Mouse (Mus musculus) adrenal gland (tissue): ENCODE results near the gene Fam129a.

Experiments used
- intact Hi-C: fragments of 180-260 bp; cut with DNase I; formaldehyde crosslinking; loops from one replicate; pipeline ENCODE4 v1.15.1; 2025
- long read RNA-seq, 2 experiments: library from polyadenylated mRNA; unstranded; transcript quantifications; one replicate each; pipeline ENCODE4 v2.0.0; 2020; ENCODE audit warnings: borderline replicate concordance in 1 of 2; ENCODE audit not compliant: insufficient replicate concordance in 1 of 2

Fam129a gene
- long read RNA-seq, experiment 1, full-length matches to known transcripts: 40 of 66 reads
- long read RNA-seq, experiment 1, partial matches to known transcripts: 12 of 66 reads
- long read RNA-seq, experiment 1, other reads (novel, unspliced or antisense): 14 of 66 reads
- long read RNA-seq, experiment 2, full-length matches to known transcripts: 59 of 94 reads
- long read RNA-seq, experiment 2, partial matches to known transcripts: 8 of 94 reads
- long read RNA-seq, experiment 2, other reads (novel, unspliced or antisense): 27 of 94 reads

DNA sequence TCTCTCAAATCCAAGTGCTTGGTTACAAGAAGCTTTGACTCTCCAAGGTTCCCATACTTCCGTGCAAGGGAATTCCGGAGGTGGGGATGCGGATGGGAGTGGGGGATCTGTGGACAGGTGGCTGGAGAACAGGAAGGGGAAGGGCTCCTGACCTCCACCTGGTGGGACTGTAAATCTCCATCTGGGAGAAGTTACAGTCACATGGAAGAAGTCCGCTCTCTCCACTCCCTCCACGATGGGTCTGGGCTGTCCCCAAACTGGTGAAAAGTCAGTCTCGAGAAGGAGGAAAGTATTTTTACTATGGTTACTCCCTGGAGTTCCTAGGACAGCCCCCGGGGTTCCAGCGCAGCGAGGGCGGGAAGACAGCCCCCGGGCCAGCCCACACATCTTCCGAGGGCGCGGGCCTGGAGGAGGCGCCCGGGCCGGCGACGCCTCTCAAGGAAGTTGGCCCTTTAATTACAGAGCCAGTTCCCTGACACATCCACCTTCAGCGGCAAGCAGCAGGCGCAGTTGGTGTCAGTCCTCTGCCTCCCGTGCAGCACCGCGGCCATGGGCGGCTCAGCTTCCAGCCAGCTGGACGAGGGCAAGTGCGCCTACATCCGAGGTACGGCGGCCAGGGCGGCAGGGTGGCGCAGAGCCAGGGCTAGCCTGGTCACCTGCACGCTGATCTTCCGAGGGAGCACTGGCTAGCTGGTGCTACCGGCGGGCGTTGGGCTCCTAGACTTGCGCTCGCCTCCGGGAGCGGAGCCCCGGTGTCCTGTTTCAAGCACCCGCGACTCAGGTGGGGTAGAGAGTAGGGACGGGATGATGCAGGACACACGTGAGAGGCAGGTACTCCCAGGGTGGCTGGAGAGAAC lies at the start of gene Fam129a:
TSS of gene Fam129a (plus strand) at position 206 of the 857 bp plus-strand sequence.
- intact Hi-C loops: no loop called here

DNA sequence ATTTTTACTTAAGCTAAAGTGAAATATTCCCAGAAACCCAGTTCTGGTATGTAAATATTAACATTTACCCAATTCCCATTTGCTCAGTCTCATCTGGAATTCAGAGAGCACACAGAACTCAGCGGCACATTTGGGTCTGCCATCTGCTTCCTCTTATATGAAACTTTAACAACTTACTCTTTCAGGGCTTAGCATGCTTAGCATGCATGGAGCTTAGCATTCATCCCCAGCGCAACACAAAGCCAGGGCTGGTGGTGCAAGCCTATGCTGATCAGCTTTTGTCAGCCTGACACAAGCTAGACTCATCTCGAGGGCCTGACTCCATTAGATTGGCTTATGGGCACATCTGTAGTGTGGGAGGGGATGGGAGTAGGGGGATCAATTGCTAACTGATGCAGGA lies 44.3 kb upstream of the Fam129a start:
- intact Hi-C loops: no loop called here

DNA sequence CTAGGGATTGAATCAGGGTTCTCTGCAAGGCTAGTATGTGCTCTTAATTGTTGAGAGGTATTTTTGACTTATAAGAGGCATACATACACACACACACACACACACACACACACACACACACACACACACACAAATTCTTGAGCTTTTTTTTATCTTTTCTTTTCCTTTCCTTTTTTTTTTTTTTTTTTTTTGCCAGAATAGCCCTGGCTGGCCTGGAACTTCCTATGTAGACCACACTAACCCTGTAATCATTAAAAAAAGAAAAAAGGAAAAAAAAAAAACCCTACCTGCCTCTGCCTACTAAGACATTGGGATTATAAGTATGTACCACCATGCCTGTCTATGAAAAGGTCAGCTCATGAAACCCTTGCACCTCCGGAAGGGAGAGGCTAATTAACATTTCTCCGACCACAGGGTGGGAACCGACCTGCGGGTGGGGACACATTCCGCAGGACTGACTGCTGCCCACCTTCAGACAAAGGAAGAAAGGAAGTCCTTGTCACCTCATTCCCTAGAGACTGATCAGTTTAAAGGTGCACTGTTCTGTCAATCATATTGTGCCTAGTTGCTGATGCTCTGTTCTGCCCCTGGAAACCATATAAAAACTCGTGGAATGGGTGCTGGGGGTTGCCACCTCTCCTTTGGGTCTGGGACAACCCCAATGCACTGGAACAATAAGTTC lies 27.0 kb upstream of the Fam129a start:
- intact Hi-C loops: no loop called here

DNA sequence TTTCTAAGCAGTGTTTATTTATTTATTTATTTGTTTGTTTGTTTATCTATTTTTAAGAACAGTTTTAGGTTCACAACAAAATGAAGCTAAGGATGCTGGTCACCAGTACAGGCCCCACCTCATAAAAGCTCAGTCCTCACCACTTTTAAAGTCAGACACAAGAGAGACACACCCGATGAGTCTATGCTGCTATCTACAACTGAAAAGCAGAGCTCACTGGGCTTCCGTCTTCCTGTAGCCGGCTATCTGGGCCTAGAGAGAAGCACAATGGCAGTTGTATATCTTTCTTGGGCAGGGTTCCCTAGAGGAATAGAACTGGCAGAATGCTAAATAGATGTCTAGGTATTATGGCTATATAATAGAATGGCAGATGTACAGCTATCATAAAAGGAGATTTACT lies 26.4 kb upstream of the Fam129a start:
- intact Hi-C loops: no loop called here

DNA sequence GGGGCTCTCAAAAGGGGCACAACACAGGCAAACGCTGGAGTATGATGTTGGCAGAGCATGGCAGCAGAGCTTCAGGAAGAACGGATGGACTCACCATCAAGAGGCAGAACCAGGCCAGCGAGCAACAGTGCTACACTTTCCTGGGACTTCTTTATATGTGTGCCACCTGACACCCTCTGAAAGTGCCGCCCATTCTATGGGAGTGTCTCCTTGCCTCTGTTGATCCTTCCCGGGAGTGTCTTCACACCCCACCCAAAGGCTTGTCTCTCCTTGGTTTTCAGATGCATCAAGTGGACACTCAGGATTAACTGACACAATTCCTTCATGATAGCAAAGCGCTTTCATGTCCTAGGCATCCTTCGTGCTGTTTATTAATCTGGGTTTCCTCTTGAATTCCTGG lies 25.4 kb upstream of the Fam129a start:
- intact Hi-C loops: no loop called here

DNA sequence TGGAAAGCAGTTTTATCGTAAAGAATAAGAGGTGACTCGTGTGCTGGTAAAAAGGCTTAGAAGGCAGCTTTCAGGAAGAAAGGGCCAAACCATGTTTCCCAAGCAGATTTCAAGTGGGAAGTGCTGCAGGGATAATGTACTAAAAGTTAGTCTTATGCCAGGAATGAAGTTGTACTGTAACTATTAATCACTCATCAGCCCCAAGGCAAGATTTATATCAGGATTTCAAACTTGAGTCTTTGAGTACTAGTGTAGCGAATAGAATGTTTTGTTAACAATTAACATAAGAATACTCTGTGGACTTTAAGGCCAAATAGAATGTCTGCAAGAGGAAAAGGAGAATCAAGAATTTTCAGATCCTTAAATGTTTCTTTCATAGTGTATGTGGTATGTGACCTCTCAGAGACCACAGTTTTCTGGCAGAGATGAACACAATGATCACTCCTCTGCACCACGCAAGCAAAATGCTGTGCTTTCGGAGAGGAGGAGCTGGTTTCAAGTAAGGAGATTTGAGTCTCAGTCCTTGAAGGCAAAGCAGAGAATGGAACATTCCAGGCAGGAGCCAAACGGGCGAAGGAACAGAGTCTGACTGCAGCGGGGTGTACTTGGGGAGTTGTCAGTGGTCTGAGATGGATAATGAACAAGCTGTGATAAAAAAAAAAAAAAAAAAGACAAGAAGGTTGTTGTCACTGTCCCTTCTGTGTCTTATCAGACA lies 21.9 kb upstream of the Fam129a start:
- intact Hi-C loops: no loop called here

DNA sequence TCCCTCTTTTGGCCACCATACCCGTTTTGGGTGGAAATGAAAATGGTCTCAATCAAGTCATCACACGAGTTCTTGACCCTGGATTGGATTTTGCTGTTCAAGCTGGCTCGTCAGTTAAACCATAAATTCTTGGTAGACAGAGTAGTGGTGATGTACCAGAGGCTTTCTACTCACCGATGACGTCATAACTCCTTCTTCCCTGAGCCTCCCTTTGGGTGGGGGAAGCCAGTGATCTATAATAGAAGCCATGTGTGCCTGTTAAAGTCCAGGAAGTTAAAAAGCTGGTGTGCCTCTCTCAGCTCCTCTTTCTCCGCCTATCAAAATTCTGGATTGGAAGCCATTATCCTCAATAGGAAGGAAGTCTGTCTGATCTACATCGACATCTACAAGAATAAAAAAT lies 21.2 kb upstream of the Fam129a start:
- intact Hi-C loops: no loop called here

DNA sequence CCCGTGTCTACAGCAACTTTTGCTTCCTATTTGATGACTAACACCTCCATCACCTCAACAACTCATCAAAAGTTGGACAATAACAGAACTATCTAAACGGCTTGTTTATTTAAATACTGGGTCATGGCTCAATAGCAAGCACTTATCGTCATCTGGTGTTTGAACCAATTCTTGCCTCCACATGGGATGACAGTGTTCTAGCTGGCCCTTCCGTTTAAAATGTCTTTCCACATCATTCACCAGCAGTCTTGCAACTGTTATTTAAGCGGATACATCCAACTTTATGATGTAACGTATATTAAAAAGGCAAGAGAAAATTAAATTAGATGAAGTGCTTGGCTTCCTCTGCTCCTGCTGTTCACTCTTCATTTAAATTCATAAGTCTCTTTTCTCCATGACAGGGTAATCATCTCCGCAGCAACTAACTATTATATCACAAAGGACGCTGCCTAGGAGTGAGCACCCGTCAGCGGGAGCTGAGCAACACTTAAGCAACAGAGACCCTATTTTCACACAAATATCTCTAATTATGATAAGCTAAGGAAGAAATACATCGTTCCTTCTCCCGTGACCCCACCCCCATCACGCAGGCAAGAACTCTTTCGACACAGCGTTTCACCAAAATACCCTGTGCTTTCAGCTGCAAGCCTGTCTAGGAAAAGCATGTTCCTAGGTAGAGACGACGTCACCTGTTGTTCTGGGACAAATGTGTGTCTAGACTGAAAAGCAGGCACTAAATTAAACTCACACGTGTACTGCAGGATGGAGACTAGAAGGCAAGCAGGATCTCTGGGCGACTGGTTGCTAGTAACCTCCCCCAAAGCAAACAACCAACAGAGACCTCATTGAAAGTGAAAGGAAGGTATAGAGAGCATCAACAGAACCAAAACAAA lies 20.2 kb upstream of the Fam129a start:
- intact Hi-C loops: no loop called here

DNA sequence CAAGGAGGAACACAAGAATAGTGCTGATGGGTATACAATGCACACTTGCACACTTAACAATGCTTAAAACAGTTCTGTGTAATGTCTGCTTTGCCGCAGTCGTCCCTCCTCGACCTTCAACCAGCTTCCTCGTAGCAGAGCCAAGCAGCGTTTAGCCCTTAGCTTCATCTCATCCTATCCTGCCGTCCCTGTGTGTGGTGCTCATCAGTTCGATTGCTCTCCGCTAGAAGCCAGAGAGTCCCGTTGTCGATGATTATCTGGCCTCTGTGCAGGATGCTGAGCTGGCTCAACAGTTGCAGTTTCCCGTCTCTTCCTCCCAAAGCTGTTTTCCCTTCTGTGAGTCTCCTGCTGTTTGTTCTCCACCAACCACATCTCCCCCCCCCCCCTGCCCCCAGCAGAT lies 10.4 kb upstream of the Fam129a start:
- intact Hi-C loops: loop anchor here (5.0 kb wide), 1 partner anchor 78 kb away; no protein-coding TSS in a partner anchor

DNA sequence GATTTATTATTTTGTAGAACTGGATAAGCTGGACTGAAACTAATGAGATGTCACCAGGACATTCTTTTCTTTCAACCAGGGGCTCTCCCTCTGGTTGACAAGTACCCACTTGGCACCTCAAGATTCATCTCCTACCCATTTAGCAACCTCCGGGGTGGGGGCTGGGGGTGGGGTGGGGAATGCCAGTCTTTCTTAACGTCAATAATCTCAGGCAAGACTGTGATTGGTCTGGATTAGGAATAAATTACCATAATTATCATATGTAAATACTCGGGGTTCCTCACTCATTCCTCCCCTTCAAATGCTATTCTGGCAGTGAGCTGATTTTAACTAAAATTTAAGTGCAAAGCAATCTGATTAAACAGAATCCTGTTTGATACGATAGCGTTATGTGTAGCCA lies 7.6 kb upstream of the Fam129a start:
- intact Hi-C loops: loop anchor here (5.0 kb wide), 1 partner anchor 81 kb away; no protein-coding TSS in a partner anchor

DNA sequence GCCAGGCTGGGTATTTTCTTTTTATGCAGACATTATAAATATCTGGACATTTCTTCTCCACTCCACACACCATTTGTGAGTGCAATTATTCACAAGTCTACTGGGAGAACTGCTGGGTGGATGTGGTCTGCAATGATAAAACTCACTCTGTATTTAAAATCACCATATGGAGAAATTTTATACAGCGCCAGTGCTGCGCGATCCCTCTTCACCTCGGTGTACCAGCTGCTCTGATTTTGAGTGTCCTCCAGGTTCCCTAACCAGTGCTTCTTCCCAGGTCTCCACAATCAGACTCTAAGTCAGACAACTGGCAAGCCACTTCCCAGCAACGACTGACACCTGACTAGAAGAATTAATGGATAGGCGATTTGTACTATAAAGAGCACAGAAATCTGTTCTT lies 7.1 kb upstream of the Fam129a start:
- intact Hi-C loops: loop anchor here (1.0 to 5.0 kb wide), 2 partner anchors 82 to 142 kb away; no protein-coding TSS in a partner anchor

DNA sequence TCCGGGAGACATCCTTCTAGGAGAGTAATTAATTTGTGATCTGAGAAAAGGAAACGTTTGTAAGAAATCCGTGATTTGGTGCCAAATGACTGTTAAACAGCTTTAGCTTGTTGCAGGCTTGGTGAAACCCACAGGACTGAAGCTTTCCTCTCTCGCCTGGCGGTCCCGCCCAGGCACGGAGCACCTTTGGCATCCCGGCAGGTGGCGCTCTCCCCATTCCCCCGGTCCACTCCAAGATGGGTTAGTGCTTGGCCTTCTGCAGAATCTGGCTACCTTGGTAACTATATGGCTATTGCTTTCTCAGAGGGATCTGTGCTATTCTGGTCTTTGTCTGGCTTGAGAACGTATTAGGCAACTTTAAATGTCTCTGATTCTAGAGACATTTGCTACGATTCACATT lies 6.6 kb upstream of the Fam129a start:
- intact Hi-C loops: loop anchor here (1.0 to 5.0 kb wide), 2 partner anchors 82 to 142 kb away; no protein-coding TSS in a partner anchor

DNA sequence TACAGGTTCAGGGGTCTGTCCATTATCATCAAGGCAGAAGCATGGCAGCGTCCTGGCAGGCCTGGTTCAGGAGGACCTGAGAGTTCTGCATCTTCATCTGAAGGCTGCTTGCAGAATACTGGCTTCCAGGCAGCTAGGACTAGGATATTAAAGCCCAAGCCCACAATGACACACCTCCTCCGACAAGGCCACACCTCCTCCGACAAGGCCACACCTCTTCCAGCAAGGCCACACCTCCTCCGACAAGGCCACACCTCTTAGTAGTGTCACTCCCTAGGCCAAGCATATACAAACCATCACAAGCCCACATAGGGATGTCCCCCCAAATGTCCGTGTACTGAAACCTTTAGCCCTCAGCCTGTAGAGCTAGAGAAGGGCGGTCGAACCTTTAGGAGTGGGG lies 2.3 kb upstream of the Fam129a start:
- intact Hi-C loops: no loop called here

DNA sequence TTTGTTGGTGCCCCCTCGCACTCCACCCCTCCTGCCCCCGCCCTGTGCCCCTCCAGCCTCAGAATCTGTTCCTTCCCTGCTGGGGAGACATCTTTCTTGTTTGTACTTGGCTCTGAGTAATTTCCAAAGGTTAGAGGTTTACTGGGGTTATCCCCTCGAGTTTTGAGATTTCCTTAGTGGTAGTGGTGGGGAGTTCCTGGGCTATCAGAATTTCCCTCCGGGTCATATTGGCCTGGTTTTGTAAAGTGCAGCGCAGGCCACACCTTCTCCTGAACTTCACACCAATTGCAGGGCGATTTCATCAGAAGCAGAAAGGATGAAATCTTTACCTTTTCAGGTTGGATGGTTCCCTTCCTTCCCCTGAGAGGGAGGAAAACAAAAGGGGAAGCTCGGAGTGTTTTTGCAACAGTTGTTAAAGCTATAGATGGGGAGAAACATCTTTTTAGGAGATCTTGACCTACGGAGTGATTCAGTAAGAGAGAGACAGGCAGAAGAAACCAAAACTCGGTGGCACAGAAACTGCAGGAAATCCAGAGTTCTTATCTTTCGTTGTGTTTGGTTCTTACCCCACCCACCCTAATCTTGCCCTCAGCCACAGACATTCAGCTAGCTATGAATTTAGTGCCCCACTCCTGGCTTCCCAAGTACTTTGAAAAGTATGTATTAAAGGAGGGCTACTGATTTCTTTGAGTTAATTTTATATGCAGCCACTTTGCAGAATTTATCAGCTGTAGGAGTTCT lies 1.0 kb downstream of the Fam129a start:
- intact Hi-C loops: no loop called here

DNA sequence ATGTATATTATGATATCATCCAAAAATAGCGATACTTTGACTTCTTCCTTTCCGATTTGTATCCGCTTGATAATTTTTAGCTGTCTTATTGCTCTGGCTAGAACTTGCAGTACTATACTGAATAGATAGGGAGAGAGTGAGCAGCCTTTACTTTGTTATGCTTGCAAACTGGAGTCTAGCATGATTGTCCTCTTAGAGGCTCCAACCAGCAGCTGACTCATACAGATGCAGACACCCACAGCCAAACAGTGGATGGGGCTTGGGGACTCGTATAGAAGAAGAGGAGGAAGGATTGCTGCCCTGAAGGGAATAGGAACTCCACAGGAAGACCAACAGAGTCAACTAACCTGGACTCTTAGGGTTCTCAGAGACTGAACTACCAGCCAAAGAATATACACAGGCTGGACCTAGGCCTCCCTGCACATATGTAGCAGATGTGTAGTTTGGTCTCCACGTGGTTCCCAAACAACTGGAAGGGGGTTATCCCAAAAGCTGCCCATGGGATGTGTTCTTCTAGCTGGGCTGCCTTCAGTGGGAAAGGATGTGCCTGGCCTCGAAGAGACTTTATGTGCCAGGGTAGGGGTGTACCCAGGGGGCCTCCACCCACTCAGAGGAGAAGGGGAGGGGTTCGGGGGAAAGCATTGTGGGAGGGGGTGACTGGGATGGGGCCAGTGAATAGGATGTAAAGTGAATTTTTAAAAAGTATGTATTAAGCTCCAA lies 1.8 kb downstream of the Fam129a start:
- intact Hi-C loops: no loop called here

DNA sequence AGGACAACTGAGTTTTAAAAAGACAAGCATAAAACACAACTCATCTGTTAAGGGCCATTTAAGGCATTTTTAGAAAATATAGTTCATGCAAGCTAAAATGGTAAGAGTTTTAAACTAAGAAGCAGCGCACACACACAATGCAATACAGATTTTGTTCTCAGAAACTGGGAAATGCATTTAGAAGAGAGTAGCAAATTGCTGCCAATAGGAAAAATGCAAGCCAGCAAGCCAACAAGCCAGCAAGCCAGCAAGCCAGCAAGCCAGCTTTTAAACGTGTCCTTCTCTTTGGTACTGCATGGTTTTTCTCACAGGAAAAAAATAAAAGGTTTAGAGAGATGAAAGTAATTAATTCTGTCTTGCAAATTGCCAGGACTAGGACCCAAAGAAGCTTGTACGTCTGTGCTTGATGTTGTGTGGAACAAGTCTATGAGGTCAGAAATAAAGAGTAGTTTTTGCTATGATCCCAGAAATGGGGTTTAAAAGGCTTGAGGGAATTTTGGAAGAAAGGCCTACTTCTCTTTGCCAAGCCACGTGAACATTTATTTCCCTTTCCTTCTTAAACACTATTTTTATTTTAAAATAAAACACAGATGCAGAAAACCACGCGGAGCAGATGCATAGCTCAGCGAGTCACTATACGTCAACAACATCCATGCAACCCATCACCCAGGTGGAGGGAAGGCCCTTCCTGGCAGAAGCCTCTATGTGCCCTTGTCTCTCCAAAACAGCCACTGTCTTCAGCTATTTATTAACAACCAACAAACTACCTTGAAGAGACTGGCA lies 9.4 kb downstream of the Fam129a start:
- intact Hi-C loops: no loop called here

DNA sequence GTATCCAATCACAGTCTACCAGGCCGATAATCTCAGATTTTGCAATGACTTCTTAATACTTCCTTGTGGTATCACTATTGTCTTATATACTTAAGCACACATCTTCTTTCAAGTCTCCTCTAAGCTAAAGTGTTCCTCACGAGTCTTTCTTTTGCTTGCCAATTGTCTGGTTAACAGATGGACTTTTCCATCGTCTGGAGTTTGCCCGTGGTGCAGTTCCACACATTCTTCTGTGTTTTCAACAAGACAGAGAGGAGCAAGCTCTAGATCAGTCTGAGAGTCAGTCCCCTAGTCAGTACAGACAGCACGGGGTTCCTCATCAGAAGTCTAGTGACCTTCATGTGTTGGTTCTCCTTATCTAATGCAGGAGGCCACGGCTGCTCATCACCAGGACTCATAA lies 10.5 kb downstream of the Fam129a start:
- intact Hi-C loops: no loop called here

DNA sequence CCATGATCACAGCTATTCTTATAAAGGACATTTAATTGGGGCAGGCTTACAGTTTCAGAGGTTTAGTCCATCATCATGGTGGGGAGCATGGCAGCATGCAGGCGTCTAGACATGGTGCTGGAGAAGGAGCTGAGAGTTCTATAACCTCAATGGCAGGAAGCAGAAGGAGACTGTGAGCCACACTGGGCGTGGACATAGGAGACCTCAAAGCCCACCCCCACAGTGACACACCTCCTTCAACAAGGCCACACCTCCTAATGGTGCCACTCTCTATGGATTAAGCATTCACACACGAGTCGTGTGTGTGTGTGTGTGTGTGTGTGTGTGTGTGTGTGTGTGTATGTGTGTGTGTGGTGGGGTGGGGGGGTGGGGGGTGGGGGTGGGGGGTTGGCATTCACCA lies 11.0 kb downstream of the Fam129a start:
- intact Hi-C loops: no loop called here
